In the genomic region with DNA sequence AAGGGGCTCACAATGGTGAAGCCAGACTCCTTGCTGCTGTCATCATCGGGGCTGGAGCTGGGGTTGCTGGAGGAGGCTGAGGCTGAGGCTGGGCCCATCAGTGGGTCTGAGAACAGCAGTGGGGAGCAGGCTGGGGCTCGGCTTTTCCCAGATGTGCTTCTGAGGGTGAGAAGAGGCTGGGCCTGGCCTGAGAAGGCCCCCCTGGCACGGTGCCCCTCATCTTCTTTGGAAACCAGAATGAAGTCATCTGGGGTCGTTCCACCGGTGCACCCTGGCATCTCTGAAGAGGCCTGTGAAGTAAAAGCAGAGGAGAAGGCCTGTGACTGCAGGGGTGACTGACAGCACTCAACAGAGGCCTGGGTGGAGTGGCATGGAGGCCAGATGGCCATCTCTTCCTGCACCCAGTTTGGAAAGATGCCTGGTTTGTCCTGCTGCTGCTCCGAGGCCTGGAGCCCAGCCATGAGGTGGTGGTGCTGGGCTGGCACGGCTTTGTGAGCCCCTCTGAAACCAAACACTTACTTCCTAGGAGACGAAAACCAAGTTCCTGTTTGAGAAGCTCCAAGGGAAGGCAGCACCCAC, we compare ENCODE assay signal across 10 mouse cellular contexts.
DNase-seq lines count a peak whose midpoint lies in the region; ATAC-seq lines count a peak whose summit lies in the region.
"Had no signal": no experiment of that assay in that cellular context is flagged by ENCODE, and none has a peak within 500 bp of the region (broad histone marks: within the 10 kb centered on the region; RNA-seq: fewer than 3 reads in every experiment).

No protein-coding gene starts in this region.

- 44% methylated on average over 8 of the region's 8 CpGs for WGBS in heart, embryonic 14.5 days

- H3K9me3 ChIP-seq in heart, embryonic 14.5 days (ENCODE audit: control insufficient read depth, low read length): no peaks in the 10 kb centered on the region
- H3K9me3 ChIP-seq: G1E; limb, embryonic 13.5 days had no signal

- peak overlapping the region; percentile 17; the same call in 1 of the 2 replicates for H3K4me2 ChIP-seq in heart, embryonic 14.5 days (ENCODE audit: low read length)
- H3K4me2 ChIP-seq: limb, embryonic 13.5 days had no signal

- intact Hi-C loops in left cerebral cortex, postnatal 14 days (cut with DNase I): no loop called here
- intact Hi-C loops in left cerebral cortex, postnatal 36 days (cut with DNase I): no loop called here

- H3K4me3 ChIP-seq in heart, embryonic 14.5 days (ENCODE audit: control insufficient read depth in 1 of 2, insufficient read depth in 1 of 2, low read depth in 1 of 2, low read length in 2 of 2): no peak overlapping the region
- H3K4me3 ChIP-seq: limb, embryonic 13.5 days had no signal

- peak overlapping the region; percentile 57 to 79 for H3K27ac ChIP-seq in heart, embryonic 14.5 days (replicated peaks in 1 of 2; ENCODE audit: control insufficient read depth in 1 of 2, insufficient read depth in 1 of 2, low read depth in 2 of 2, low read length in 2 of 2)
- H3K27ac ChIP-seq: limb, embryonic 13.5 days had no signal

- peaks cover 31 to 40% of the 10 kb centered on the region in 2 experiments for H3K4me1 ChIP-seq in heart, embryonic 14.5 days (ENCODE audit: control insufficient read depth in 2 of 2, insufficient read depth in 2 of 2, low read length in 2 of 2)

- DNase-seq in left cerebral cortex, postnatal 14 days (ENCODE audit: low spot score in 2 of 2): peak; percentile 15 to 35
- DNase-seq in left cerebral cortex, postnatal 36 days (ENCODE audit: low spot score in 2 of 2): no peak
- DNase-seq in cerebellum, postnatal 25 days: peak; percentile 36 to 59
- peak; percentile 23 to 50 for DNase-seq in lung, postnatal 4 days
- DNase-seq in adrenal gland, postnatal 25 days: no peak
- DNase-seq in left cerebral cortex, adult 9 months (ENCODE audit: low spot score in 2 of 2): no peak
- no peak for DNase-seq in right cerebral cortex, postnatal 4 days

- ATAC-seq in heart, embryonic 14.5 days (ENCODE audit: insufficient number of reproducible peaks, insufficient read depth, low FRiP score, low read depth): no peak

- no peaks in the 10 kb centered on the region for H3K27me3 ChIP-seq in heart, embryonic 14.5 days (ENCODE audit: control insufficient read depth, insufficient read depth, low read length)
- H3K27me3 ChIP-seq: limb, embryonic 13.5 days had no signal

- H3K9ac ChIP-seq in heart, embryonic 14.5 days (ENCODE audit: low read length): peak overlapping the region; percentile 22; the same call in 1 of the 2 replicates
- H3K9ac ChIP-seq: limb, embryonic 13.5 days had no signal

- H3K36me3 ChIP-seq in heart, embryonic 14.5 days (ENCODE audit: control insufficient read depth, insufficient read depth, low read length): 0 out of 2 replicates have a peak, but pooled peaks cover 3% of the 10 kb centered on the region

Comparison
In these comparisons a context has a peak if more than half of its experiments do, and no peak if none do; other contexts are left out.
1. DNase-seq: peak in left cerebral cortex, postnatal 14 days (2 of 2), cerebellum, postnatal 25 days (2 of 2) and lung, postnatal 4 days (2 of 2); none in left cerebral cortex, postnatal 36 days (0 of 2), adrenal gland, postnatal 25 days (single experiment), left cerebral cortex, adult 9 months (0 of 2) and right cerebral cortex, postnatal 4 days (single experiment).